Mouse (Mus musculus): ENCODE results near the gene Rara.
"Not testable (repeated sequence)": the region's sequence is repeated elsewhere in the genome, so short reads cannot be mapped to it uniquely, and the experiment has no call there.

Rara gene

DNA sequence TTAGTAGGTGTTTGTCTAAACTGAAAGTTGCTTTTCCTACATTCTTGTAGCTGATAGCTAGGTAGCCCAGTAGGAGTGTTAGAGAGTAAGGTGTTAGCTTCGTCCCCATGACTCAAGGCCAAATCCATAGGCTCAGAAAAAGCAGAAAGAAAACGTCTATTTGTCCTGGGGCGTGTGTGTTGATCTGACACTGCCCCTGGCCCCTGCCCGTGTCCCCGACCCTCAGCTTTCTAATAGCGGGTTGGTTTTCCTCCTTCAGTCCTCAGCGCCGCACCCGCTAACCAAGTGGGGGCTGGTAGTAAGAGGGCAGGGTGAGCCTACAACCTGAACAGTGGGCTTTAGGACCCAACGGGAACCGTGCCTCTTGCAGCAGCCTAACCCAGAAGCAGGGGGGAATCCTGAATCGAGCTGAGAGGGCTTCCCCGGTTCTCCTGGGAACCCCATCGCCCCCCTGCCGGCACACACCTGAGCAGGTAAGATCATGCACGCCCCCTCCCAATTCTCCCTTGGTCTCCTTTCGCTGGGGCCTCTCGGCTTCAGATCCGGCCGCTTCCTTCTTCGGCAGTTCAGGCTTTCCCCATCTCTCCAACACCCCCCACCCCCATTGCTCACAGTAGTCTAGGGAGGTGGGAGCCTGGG lies at the start of gene Rara:
TSS of gene Rara (plus strand) at position 381 of the 639 bp plus-strand sequence.
- DNase-seq, result no peak

DNA sequence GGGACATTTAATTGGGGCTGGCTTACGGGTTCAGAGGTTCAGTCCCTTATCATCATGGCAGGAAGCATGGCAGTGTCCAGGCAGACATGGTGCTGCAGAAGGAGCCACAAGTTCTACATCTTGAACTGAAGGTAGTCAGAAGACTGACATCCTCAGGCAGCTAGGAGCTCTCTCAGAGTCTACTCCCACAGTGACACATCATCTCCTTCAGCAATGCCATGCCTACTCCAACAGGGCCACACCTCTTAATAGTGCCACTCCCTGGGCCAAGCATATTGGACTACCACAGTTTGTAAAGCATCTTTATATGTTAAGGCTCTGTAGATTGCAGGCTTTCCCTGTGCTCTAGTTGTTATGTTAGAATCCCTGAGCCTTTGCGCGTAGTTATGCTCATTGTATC lies 39.9 kb upstream of the Rara start:
- no peak for DNase-seq

DNA sequence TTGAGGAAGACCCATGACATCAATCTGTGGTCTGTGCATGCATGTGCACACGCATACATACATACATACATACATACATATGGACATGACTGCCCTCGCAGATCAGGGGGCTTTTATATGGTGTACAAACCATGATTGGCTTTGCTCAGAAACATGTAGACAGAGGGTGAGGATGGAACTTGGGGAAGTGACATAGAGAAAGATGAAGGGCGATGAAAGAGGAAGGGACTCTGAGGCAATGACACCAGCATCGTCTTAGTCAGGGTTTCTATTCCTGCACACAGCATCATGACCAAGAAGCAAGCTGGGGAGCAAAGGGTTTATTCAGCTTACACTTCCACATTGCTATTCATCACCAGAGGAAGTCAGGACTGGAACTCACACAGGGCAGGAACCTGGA lies 38.5 kb upstream of the Rara start:
- DNase-seq, result no peak

GRCm38 (mm10) chr11:98889977-98890376 lies 37.6 kb upstream of the Rara start:
- DNase-seq, result no peak

GRCm38 (mm10) chr11:98892426-98892825 lies 35.2 kb upstream of the Rara start:
- no peak for DNase-seq

GRCm38 (mm10) chr11:98900529-98901125 lies 27.0 kb upstream of the Rara start:
- DNase-seq, result no peak

- DNase-seq, result no peak
Observed at GRCm38 (mm10) chr11:98902621-98903245, 24.9 kb upstream of the Rara start.

GRCm38 (mm10) chr11:98904577-98904976 lies 23.0 kb upstream of the Rara start:
- DNase-seq, result no peak

- DNase-seq, result peak; percentile 42
Observed at GRCm38 (mm10) chr11:98905033-98905432, 22.6 kb upstream of the Rara start.

DNA sequence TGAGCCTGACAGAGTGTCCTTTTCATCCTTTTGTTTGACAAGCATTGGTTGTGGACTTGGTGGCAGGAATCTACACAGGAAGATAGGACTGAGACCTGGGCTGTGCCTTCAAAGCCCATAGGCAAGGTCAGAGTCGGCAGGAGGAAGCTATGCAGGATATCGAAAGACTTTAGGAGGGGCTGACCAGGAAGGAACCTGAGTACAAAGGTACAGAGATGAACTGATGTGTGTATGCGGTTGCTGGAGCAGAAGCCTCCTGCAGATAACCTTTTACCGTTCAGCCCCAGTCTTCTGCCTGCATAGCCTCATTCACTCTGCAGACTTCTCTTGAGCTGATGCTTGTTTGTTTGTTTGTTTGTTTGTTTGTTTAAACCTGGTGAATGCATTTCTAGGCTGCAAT lies 22.0 kb upstream of the Rara start:
- no peak for DNase-seq

GRCm38 (mm10) chr11:98907063-98907436 lies 20.6 kb upstream of the Rara start:
- no peak for DNase-seq

- peak; percentile 97 for DNase-seq
Observed at GRCm38 (mm10) chr11:98907437-98908173, 20.0 kb upstream of the Rara start, which contains the start of gene Cdc6. Gene Cdc6, plus strand, starts transcription at chr11:98907801.

- peak; percentile 63 for DNase-seq
Observed at GRCm38 (mm10) chr11:98909654-98910053, 18.0 kb upstream of the Rara start.

DNA sequence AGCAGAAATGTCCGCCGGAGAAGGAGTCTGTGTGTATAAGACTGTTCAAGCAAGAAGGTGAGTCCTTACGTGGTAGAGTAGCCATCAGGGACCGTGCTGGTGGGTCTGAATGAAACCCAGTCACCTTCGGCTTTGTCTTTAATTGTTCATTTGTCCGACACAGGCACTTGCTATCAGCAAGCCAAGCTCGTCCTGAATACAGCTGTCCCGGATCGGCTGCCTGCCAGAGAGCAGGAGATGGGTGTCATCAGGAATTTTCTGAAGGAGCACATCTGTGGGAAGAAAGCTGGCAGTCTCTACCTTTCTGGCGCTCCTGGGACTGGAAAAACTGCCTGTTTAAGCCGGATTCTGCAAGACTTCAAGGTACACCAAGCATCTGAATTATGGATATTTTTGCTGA lies 17.2 kb upstream of the Rara start:
- DNase-seq, result no peak

GRCm38 (mm10) chr11:98911498-98911897 lies 16.1 kb upstream of the Rara start:
- no peak for DNase-seq

GRCm38 (mm10) chr11:98914196-98914595 lies 13.4 kb upstream of the Rara start:
- DNase-seq, result no peak

DNA sequence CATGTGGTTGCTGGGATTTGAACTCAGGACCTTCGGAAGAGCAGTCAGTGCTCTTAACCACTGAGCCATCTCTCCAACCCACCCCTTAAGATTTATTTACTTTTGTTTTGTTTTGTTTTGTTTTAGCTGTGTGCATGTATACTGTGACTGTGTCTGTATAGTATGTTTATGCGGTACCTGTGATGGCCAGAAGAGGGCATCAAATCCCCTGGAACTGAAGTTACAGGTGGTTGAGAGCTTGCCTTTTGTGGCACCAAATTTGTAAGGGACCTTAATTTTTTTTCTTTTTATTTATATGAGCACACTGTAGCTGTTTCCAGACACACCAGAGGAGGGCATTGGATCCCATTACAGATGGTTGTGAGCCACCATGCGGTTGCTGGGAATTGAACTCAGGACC lies 11.2 kb upstream of the Rara start:
- DNase-seq, result not testable (repeated sequence)

DNA sequence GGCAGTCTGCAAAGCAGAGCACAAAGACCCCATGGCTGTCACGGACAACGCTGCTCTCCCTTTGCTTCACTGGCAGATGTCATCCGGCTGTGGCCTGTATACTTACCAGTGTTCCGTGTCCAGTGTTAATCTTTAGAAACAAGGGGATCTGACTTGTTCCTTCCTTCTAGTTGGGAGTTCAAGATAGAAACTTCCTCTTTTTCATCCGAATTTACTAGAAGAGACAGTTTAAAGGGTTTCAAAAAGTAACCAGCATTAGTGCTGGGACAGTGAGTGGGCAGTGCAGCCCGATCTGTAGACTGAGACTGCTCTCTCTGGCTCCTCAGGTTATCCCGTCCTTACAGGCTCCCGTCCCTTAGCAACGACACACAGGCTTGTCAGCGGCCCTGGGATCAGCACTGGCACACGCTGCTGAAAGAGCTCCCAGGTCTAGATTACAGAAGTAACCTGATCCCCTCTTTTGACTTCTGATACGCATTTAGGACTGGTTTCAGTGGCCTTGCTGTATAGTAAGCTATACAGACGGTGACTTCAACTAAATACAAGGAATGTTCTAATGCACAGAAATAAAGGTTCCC lies 10.1 kb upstream of the Rara start:
- no peak for DNase-seq

GRCm38 (mm10) chr11:98918231-98918630 lies 9.4 kb upstream of the Rara start:
- peak; percentile 54 for DNase-seq

- DNase-seq, result no peak
Observed at GRCm38 (mm10) chr11:98919009-98919408, 8.6 kb upstream of the Rara start.

DNA sequence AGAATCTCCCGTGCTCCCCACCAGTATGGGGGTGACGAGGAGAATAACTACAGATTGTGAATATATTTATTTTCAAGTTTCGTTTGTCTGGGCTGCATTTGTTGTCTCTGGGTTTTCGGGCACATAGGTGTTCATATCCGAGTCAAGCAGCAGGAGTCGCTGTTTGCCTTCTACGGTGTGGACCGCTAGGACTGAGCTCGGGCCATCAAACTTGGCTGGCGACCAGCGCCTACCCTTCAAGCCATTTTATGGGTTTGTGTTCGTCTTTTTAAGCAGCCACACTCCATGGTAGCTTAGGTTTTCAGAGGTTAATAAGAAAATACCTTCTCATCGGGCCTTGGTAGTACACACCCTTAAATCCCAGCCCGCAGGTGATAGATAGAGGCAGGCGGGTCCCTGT lies 5.8 kb upstream of the Rara start:
- DNase-seq, result not testable (repeated sequence)

- not testable (repeated sequence) for DNase-seq
Observed at GRCm38 (mm10) chr11:98922307-98922706, 5.3 kb upstream of the Rara start.

Measured in kidney, adult 11 months (tissue).